Mouse (Mus musculus): Measurements from ENCODE around the gene Scel.
A peak's percentile ranks its signal among the peaks of the same experiment; 100 is the strongest.

Scel gene

GRCm38 (mm10) chr14:103515419-103515818 is 2.3 kb downstream of the Scel start:
- DNase-seq (ENCODE audit: low read depth) = no peak

DNA sequence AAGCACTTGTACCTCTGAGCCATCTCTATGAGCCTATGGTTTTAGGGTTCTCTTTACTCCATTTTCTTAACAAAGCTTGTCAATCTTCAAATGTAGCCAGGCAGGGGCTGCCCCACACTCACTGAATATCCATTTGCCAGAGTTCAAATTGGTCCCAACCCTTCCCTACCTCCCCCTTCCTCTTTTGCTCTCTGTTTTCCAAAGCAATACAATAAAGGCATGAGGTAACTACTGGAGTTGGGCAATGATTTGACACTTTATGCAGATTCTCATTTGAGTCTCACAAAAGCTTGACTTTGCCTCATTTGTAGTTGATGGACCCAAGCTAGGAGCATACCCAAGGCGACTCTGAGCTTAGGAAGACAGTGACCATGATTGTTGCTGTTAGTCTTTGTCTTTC is 13.1 kb downstream of the Scel start:
- DNase-seq (ENCODE audit: low read depth) = no peak

GRCm38 (mm10) chr14:103529733-103530367 is 16.7 kb downstream of the Scel start:
- no peak for DNase-seq (ENCODE audit: low read depth)

- DNase-seq (ENCODE audit: low read depth) = no peak
These were observed 18.7 kb downstream of the Scel start for GRCm38 (mm10) chr14:103531722-103532341.

DNA sequence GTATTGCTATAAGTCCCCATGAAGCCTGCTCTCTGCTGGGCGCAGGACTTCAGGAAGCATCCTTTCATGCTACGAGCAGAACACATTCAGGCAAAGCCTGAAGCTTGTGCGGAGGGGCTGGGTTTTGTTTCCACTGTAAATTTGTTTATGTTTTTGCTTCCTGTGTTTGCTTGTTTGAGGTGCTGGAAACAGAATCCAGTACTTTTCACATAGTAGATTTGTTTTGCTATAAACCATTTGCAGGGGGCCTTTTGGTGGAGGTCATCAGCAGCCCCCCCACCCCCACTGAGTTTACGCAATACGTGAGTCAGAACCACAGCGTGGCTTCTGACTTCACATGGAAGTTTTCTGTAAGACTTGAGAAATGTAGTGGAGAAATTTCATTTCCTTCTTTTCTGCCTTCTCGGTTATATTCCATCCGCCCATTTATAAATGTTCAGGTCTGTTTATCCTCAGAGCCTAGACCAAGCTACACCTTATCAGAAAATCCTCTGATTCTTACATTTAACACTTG is 22.4 kb downstream of the Scel start:
- DNase-seq (ENCODE audit: low read depth) = peak; percentile 8

DNA sequence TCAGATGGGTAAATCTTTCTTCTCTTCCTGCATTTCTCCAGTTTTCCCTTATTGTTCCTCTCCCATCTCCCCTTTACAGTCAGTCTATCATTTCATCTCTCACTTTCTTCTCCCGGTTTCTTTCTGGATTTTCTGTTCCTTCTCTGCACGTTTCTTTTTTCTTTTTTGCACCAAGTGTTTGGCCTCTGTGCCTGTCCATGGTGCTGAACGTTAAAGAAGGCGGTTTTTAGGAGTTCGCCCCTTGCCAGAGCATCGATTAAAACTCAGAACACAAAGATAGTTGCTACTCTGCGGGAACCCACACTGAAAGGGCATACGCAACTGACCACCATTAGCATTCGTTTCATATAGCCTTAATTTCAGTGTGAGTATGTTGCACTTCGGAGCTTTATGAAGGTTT is 23.2 kb downstream of the Scel start:
- DNase-seq (ENCODE audit: low read depth) = peak; percentile 54

DNA sequence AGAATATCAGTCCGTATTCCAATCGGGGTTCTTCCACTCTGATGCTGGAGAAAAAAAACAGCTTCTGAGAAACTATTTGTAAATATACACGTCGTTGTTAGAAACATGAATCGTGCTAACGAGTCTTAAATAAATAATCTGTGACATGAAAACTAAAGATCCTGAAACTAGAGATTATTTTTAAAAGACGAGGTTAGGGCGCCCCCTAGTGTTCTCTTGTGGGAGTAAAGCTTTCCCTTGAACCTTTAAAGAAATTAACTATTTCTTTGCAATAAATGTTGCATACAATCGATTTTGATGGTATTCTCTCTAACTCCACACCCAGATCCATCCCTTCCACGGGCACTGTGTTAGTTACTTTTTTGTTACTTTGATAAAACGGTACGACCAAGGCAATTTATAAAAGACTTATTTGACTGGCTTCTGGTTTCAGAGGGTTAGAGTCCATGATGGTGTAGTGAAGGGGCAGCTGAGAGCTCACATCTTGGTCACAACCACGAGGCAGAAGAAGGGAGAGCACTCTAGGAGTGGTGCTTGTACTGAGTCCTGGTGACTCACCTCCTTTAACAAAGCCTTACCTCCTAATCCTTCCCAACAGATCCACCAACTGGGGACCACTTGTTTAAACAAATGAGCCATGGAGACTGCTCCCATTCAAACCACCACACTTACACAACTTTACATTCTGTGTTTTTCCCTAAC is 24.4 kb downstream of the Scel start:
- peak; percentile 73 for DNase-seq (ENCODE audit: low read depth)

- no peak for DNase-seq (ENCODE audit: low read depth)
These were observed 26.7 kb downstream of the Scel start for GRCm38 (mm10) chr14:103539796-103540195.

DNA sequence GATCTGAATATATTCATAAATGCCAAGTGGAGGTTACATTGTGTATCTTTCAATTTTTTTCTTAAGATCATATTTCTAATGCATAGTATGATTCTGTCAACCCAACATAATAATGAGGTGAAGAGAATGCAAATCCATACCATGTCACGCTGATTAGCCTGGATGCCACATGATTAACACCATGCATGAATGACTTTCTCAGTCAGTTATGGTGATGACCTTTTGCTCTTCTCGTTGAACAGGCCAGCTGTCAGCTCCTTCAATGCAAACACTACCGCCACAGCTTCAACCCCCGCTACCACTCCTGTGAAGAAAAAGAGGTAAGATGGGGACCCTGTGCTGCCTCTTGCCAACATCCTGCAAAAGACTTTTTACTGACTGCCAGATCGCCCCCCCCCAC is 28.5 kb downstream of the Scel start:
- no peak for DNase-seq (ENCODE audit: low read depth)

GRCm38 (mm10) chr14:103543304-103544079 is 30.4 kb downstream of the Scel start:
- no peak for DNase-seq (ENCODE audit: low read depth)

DNA sequence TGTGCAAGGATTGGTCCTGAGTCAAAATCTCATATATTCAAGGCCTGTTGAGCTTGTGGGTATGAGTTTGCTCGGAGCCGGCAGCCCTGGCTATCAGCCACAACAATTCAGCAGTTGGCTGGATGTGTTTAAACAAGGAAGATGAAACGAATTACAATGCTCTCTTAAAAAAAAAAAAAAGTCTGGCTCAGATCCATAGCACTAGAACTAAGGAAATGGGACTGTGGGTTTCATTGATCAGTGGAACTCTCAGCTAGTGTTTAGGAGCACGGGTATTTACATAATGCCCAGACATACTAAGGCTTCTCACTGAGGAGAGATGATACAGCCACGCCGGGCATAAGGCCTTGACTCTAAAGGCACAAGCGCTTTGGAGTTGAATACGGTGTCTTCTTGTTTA is 32.6 kb downstream of the Scel start:
- no peak for DNase-seq (ENCODE audit: low read depth)

DNA sequence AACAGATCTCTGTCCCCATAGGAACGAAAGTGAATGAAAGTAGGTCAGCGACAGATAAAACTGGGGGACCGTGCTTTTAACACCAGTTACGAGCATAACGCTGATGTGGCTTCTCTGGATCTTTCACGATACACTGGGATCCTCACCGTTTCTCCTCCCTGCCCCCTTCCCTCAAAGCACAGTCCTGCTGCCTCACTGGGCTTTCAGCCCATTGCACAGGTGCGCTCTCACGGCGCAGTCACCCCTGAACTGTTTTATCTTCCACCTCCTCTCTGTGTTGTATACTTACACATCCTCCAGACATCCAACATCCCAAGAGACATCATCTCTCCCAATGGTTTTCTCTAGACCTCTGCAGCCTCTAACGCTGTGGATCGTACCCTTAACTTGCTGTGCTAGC is 33.1 kb downstream of the Scel start:
- DNase-seq (ENCODE audit: low read depth) = no peak

DNA sequence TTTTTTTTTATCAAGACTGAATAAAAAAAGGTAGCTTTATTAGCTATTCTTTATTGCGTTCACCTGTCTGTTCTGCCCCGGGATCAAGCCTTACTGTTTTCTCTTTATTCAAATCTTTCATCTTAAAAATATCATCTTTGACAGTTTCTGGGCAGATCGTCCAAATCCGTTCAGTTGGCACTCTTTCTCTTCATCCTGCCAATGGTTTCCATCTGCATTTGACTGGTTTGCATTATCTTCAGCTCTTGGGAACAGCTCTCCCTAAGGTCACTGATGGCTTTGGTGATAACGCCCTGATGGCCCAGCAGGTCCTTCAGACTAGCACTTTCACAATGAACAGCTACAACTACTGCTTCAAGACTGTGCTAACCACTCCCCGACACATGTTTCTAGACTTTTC is 35.1 kb downstream of the Scel start:
- DNase-seq (ENCODE audit: low read depth) = no peak

DNA sequence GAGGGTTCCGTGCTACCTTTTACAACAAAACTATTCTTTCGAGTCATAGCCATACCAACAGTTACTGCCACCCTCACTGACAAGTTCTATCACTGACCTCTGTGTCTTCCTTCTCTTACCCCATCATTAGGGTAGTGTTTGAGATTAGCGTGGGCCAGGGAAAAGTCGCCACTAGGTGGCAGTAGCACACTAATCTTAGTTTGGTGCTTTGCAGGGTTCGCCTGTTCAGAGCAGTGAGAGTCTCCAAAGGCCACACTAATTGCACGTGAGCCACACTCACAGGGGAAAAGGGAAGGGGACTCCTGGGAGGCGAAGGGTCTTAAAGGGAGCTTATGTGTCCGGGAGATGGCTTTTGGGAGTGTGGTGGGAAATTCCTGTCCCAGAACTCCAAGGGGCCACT is 37.3 kb downstream of the Scel start:
- peak; percentile 76 for DNase-seq (ENCODE audit: low read depth)

DNA sequence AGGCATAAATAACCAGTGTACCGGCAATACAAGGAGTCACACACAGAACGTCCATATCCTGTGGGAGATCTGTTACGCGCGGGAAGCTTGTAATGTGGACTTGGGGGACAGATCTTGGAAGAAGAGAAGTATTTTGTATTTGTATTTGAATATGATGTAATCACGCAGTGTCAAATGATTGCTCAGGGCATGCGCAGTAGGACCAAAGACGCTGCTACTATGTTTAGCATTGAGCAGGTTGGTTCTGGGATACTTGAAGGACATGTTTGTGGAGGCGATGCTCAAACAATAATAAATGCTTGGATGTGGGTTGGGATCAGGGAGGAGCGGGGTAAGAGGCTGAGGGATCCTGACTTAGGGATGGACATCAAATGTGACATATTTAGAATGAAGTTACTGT is 37.8 kb downstream of the Scel start:
- no peak for DNase-seq (ENCODE audit: low read depth)

DNA sequence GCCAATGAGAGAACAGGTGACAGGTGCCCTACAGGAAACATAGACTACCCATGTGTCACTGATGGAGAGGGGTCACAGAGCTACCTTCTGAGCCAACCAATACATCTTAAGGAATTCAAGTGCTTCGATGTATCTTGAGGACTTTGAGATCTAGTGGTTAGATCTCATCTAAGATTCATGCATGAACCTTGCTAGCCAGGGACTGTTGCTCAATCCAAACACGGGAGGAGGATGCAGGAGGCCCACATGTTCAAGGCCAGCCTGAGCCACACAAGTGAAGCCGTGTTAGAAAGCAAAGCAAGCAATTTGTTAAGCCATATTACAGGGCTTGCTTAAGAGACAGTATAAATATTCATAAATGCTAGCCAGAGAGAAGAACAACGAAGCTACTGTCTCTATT is 38.8 kb downstream of the Scel start:
- no peak for DNase-seq (ENCODE audit: low read depth)

- no peak for DNase-seq (ENCODE audit: low read depth)
These were observed 39.2 kb downstream of the Scel start for GRCm38 (mm10) chr14:103552379-103552778.

DNA sequence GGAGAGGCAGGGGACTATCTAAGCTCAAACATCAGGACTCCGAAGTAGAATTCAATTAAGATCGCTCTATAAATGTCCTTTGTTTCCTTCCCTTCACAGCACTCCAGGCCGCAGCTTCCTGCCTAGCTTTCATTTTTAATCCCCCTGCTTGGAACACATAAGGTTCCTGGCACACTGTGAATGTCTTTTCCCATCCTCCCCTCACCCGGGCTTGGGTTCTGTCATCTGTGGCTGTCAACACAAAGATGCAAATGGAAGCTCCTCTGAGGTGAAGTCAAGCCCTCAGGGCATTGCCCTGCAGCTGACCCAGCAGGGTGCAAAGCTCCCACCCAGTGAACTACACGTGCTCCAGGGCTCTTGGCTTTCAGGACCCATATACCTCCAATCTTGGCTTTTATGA is 43.5 kb downstream of the Scel start:
- DNase-seq (ENCODE audit: low read depth) = no peak

DNA sequence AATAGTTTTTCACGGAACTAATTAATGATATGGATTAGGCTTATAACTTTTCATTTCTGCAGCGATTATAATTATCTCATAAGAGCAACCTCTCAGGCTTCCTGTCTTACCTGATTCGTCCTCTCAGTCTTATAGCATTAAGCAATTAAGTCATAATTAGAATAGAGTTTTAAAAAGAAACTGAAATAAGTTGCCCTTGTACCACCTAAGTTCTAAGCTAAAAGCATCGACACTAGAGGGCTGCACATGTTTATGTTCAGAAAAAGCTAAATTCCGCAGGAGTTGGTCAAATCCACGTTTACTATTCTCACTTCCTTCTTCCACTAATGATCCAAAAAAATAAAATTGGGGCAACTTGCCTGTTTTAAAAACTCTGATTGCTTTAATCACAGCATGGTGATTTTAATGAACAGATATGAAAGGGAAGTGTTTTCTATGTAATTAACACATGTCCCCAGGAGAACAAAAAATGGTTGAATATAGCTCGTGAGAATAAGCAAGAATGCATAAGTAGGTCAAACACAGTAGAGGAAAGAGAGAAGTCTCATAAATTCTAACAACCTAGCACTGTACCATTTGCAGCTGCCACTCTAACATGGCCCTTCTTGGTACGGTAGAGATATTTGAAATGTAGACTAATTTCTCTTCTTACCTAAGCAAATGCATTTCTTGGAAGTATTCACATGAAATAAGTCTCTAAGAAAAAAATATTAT is 48.4 kb downstream of the Scel start:
- no peak for DNase-seq (ENCODE audit: low read depth)

GRCm38 (mm10) chr14:103567957-103568356 is 54.8 kb downstream of the Scel start:
- DNase-seq (ENCODE audit: low read depth) = no peak

GRCm38 (mm10) chr14:103568433-103568832 is 55.3 kb downstream of the Scel start:
- no peak for DNase-seq (ENCODE audit: low read depth)

Data from NIH3T3 (cell line).